Mouse (Mus musculus) brain, embryonic 14.5 days (tissue): ENCODE data around the gene Mfap4.

Experiments used
- CTCF ChIP-seq: fragments of 200-500 bp; IDR thresholded peaks from 2 replicates; pipeline ENCODE4 v1.5.1; 2012; ENCODE audit warnings: inconsistent platforms, mild to moderate bottlenecking, moderate library complexity, borderline replicate concordance; ENCODE audit not compliant: insufficient read depth, insufficient read length; ENCODE audit errors: extremely low read depth
- POLR2A ChIP-seq: fragments of 200-500 bp; IDR thresholded peaks from 2 replicates; pipeline ENCODE4 v1.6.1; 2012; ENCODE audit warnings: mild to moderate bottlenecking, inconsistent platforms, borderline replicate concordance; ENCODE audit not compliant: poor library complexity, insufficient read depth, insufficient read length, severe bottlenecking; ENCODE audit errors: extremely low read depth

DNA sequence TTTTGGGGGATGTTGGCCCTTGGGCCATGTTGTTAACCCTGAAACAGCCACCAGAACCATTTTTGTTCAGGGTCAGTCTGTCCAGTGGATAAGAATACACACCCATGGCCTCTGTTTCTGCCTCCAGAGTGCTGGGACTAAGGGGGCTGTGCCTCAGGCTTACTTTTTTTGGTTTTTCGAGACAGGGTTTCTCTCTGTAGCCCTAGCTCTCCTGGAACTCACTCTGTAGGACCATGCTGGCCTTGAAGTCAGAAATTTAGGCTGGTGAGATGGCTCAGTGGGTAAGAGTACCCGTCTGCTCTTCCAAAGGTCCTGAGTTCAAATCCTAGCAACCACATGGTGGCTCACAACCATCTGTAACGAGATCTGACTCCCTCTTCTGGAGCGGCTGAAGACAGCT is 6.4 kb upstream of the Mfap4 start:
- TF ChIP-seq CTCF = no peak
- no peak for TF ChIP-seq POLR2A
